Mouse (Mus musculus) heart, postnatal 14 days (tissue): ENCODE data around the gene Oit1. TPM values are rescaled to one million over a fixed set of nuclear protein-coding genes. Genes with fewer than 3 reads are reported as not detected.

Experiments
- DNase-seq, 2 experiments: peaks; one replicate each; pipeline ENCODE4 v3.0.0; 2021 to 2022
- intact Hi-C: fragments of 180-260 bp; cut with DNase I; formaldehyde crosslinking; loops from one replicate; pipeline ENCODE4 v1.15.1; 2025
- total RNA-seq, 2 experiments: library from RNA; stranded (reverse); gene quantifications; 2 replicates each; pipeline ENCODE4 v1.2.3; 2021

The Oit1 gene
- total RNA-seq, 2 experiments from 2014 or later = not detected

DNA sequence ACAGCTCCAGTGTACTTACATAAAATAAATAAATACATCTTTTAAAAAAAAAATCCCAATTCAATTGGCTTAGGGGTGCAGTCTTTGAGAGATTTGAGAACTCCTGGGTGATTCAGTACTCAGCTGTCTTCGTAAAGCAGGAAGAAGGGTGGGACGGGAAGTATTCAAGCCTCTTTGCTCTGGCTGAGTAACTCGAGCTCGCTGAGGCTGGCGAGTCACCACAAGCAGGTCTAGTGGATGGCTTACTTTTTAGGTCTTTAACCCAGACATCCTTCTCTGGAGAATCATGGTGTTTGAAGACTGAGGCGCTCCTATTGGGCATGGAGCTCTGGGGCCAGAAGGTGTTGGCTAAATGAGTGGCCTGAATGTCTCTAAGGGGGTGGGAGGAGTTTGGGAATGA, 71.7 kb downstream of the Oit1 start:
- DNase-seq = no peak
- intact Hi-C loops = no loop called here

DNA sequence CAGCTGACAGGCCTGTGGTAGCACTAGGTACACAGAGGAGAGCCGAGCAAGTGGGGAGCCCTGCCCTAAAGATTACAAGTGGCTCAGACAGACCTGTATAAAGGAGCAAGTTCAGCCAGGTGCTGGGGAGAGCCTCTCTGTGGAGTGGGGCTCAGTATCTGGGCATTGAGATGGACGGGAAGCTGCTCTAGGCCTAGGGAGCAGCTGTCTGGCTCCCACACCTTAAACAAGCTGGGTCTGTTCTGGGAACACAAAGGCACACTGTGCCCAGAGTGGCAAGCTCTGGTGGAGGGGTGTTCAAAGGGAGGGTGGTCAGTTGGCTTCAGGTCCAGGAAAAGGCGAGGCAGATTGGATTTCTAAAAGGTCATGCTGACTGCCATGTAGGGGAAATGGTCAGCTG, 73.5 kb downstream of the Oit1 start:
- DNase-seq = no peak
- intact Hi-C loops = no loop called here

DNA sequence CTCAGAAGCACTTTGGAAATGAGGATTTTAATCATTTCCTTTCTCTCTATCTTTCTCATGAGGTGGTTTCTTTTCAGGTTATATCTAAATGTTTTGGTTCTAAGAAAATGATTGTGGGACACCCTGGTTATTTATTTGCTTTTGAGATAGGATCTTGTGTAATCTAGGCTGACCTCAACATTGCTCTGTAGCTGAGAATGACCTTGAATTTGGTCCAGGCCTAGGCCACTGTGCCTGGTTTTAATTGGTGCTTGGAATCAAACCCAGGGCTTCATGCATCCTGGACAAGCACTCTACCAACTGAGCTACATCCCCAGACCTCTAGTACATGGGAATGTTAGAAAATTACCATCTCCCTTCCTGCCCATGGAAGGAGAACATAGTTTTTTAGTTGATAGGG, 74.5 kb downstream of the Oit1 start:
- no peak for DNase-seq
- intact Hi-C loops = loop anchor here (5.0 kb wide), 1 partner anchor 87 kb away; no protein-coding TSS in a partner anchor

DNA sequence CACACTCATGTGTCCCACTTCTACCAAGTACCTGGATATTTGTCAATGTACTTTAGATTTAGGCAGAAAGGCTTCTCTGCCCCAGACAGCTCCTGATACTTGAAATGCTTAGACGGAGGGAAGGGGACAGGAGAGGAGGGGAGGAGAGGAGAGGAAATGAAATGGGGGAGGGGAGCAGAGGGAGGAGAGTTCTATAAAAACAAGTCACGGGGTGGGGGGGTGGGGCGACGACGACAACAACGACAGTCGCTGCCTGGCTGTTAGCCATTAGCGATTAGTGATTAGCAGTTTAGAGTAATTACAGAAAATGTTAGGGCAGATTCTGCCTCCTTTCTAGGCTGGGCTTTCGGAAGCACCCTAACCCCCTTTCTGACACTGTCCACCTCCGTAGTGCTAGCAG, 75.9 kb downstream of the Oit1 start:
- DNase-seq = no peak
- intact Hi-C loops = loop anchor here (5.0 kb wide), 1 partner anchor 85 kb away; no protein-coding TSS in a partner anchor

DNA sequence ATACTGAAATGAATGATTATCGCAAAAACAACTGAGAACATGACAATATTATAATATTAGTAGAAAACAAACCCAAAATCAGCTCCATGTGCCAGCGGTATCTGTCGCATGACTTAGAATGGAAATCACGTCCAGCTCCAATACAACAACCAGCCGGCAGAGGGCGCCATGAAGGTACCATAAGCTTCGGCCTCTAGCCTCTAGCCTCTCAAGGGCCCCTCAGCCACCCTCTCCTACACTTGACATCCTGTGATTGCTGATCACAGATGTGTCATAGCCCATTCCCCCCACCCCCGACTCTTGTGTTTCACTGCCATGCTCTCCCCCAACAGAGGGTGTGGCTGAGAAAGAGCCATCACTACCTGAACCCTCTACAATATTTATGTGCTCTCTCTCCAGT, 78.3 kb downstream of the Oit1 start:
- intact Hi-C loops = loop anchor here (1.0 to 5.0 kb wide), 2 partner anchors 45 to 83 kb away; no protein-coding TSS in a partner anchor
- peak; percentile 64 to 78 for DNase-seq

Other genes with a start within 250 kb of the Oit1 start
- gene Pdhb, start 205.7 kb downstream of the Oit1 start, total RNA-seq = 100 to 1,000 TPM; 886 to 904 TPM
- gene Kctd6, start 164.6 kb downstream of the Oit1 start, total RNA-seq = 10 to 100 TPM; 10.6 to 11.0 TPM
- under 1 TPM in 1 of 2 experiments, not detected in 1; 0.48 TPM for gene Acox2, start 119.4 kb downstream of the Oit1 start, total RNA-seq
- gene Fam107a, start 60.7 kb downstream of the Oit1 start, total RNA-seq = 10 to 100 TPM; 14.3 to 15.0 TPM